Mouse (Mus musculus) lung, embryonic 14.5 days (tissue): Measurements from ENCODE around the gene Hsd17b12. TPM values are rescaled to one million over a fixed set of nuclear protein-coding genes. Genes with fewer than 3 reads are reported as not detected.

ENCODE experiments used
- ATAC-seq: fragments of 200-750 bp; cut with Nextera tagmentation; 2 replicates; pipeline ENCODE4 v1.8.0; 2017; ENCODE audit warnings: mild to moderate bottlenecking, moderate TSS enrichment, moderate library complexity; ENCODE audit not compliant: insufficient read depth
- DNase-seq: peaks from one replicate; pipeline ENCODE4 v3.0.0-alpha.2; 2015
- H3K27ac ChIP-seq: fragments of 300-500 bp; sonication (generic); 2 replicates; pipeline ENCODE4 v1.5.1; 2014; ENCODE audit warnings: low read depth, mild to moderate bottlenecking, moderate library complexity
- H3K27me3 ChIP-seq: fragments of 300-500 bp; sonication (generic); 2 replicates; pipeline ENCODE4 v1.6.1; 2014; ENCODE audit warnings: low read length, control low read depth; ENCODE audit not compliant: insufficient read depth
- H3K36me3 ChIP-seq: fragments of 300-500 bp; sonication (generic); 2 replicates; pipeline ENCODE4 v1.6.1; 2014; ENCODE audit warnings: control low read depth; ENCODE audit not compliant: insufficient read depth
- H3K4me1 ChIP-seq: fragments of 300-500 bp; sonication (generic); 2 replicates; pipeline ENCODE4 v1.6.1; 2014; ENCODE audit warnings: antibody characterized with exemption, control low read depth; ENCODE audit not compliant: insufficient read depth
- H3K4me2 ChIP-seq: fragments of 300-500 bp; sonication (generic); 2 replicates; pipeline ENCODE4 v1.6.1; 2014; ENCODE audit warnings: mild to moderate bottlenecking
- H3K4me3 ChIP-seq: fragments of 300-500 bp; sonication (generic); 2 replicates; pipeline ENCODE4 v1.5.1; 2014; ENCODE audit warnings: low read depth, low read length
- H3K9ac ChIP-seq: fragments of 300-500 bp; sonication (generic); 2 replicates; pipeline ENCODE4 v1.6.1; 2014
- H3K9me3 ChIP-seq: fragments of 300-500 bp; sonication (generic); 2 replicates; pipeline ENCODE4 v1.6.1; 2016; ENCODE audit warnings: low read depth, low read length, control low read depth
- CTCF ChIP-seq: IDR thresholded peaks from 2 replicates; pipeline ENCODE4 v1.5.1; 2016; ENCODE audit warnings: antibody characterized with exemption, low read depth
- WGBS: fragments of 180-500 bp; shearing (Covaris S2); extraction: QIAGEN DNeasy Blood & Tissue Kit; methylation state at CpG from one replicate; pipeline ENCODE4 v1.1.7; 2014; 5-methylcytosine and 5-hydroxymethylcytosine counted together
- polyA plus RNA-seq: library from polyadenylated mRNA; unstranded; fragments of >200 nt; fragmentation: Nextera tagmentation; extraction: Ambion mirVana; gene quantifications from 2 replicates; pipeline ENCODE4 v1.2.1, GENCODE M21; 2014

Gene Hsd17b12
- polyA plus RNA-seq, 1 experiment from 2014 or later: 127 TPM

- no peaks in the 10 kb centered on the region for H3K4me1 ChIP-seq
- no peak overlapping the region for H3K4me2 ChIP-seq
- H3K9me3 ChIP-seq: no peaks in the 10 kb centered on the region
- WGBS: 36% methylated on average over 5 of the region's 5 CpGs
- H3K9ac ChIP-seq: no peak overlapping the region
- peaks cover 3% of the 10 kb centered on the region; the same call in 1 of the 2 replicates for H3K36me3 ChIP-seq
- no peak for TF ChIP-seq CTCF
- H3K4me3 ChIP-seq: no peak overlapping the region
- DNase-seq: peak; percentile 57
- no peak overlapping the region for H3K27ac ChIP-seq
- H3K27me3 ChIP-seq: no peaks in the 10 kb centered on the region
- peak; percentile 31; the same call in 1 of the 2 replicates for ATAC-seq
Observed at GRCm38 (mm10) chr2:94043662-94044061, 114.1 kb downstream of the Hsd17b12 start.

- TF ChIP-seq CTCF: no peak
- no peaks in the 10 kb centered on the region for H3K9me3 ChIP-seq
- no peaks in the 10 kb centered on the region for H3K4me1 ChIP-seq
- no peak overlapping the region for H3K4me3 ChIP-seq
- DNase-seq: no peak
- H3K27ac ChIP-seq: no peak overlapping the region
- H3K9ac ChIP-seq: no peak overlapping the region
- H3K36me3 ChIP-seq: peaks cover 3% of the 10 kb centered on the region; the same call in 1 of the 2 replicates
- 95% methylated on average over 3 of the region's 3 CpGs for WGBS
- H3K27me3 ChIP-seq: no peaks in the 10 kb centered on the region
- no peak overlapping the region for H3K4me2 ChIP-seq
- ATAC-seq: no peak
Observed at GRCm38 (mm10) chr2:94042461-94042860, 115.3 kb downstream of the Hsd17b12 start.

- Histone ChIP-seq H3K27me3 (no peaks in the 10 kb centered on the region), H3K4me1 (no peaks in the 10 kb centered on the region), H3K36me3 (peaks cover 3% of the 10 kb centered on the region; the same call in 1 of the 2 replicates), H3K4me2 (no peak overlapping the region), H3K9me3 (no peaks in the 10 kb centered on the region), H3K9ac (no peak overlapping the region), H3K4me3 (no peak overlapping the region), H3K27ac (no peak overlapping the region)
- no peak for TF ChIP-seq CTCF
- ATAC-seq: no peak
- no peak for DNase-seq
- 86% methylated on average over 5 of the region's 5 CpGs for whole genome bisulfite sequencing
Observed at GRCm38 (mm10) chr2:94040391-94041125, 117.2 kb downstream of the Hsd17b12 start.

- ATAC-seq (peak; percentile 44), DNase-seq (peak; percentile 84)
- Histone ChIP-seq H3K4me2 (no peak overlapping the region), H3K36me3 (peaks cover 26% of the 10 kb centered on the region), H3K9me3 (no peaks in the 10 kb centered on the region), H3K27me3 (no peaks in the 10 kb centered on the region), H3K27ac (no peak overlapping the region), H3K4me1 (no peaks in the 10 kb centered on the region), H3K9ac (no peak overlapping the region), H3K4me3 (no peak overlapping the region)
- 67% methylated on average over 9 of the region's 9 CpGs for WGBS
- TF ChIP-seq CTCF: peak; percentile 89
Observed at GRCm38 (mm10) chr2:94035428-94036331, 122.1 kb downstream of the Hsd17b12 start.

GRCm38 (mm10) chr2:94030602-94031001, 127.2 kb downstream of the Hsd17b12 start:
- no peak for DNase-seq
- Histone ChIP-seq H3K36me3 (peaks cover 26% of the 10 kb centered on the region), H3K4me2 (no peak overlapping the region), H3K9me3 (no peaks in the 10 kb centered on the region), H3K27ac (no peak overlapping the region), H3K4me1 (no peaks in the 10 kb centered on the region), H3K4me3 (no peak overlapping the region), H3K9ac (no peak overlapping the region), H3K27me3 (no peaks in the 10 kb centered on the region)
- no peak for ATAC-seq
- no peak for TF ChIP-seq CTCF

GRCm38 (mm10) chr2:94024637-94025036, 133.1 kb downstream of the Hsd17b12 start:
- Histone ChIP-seq H3K4me2 (no peak overlapping the region), H3K27me3 (no peaks in the 10 kb centered on the region), H3K9ac (no peak overlapping the region), H3K27ac (no peak overlapping the region), H3K36me3 (no peaks in the 10 kb centered on the region), H3K4me1 (no peaks in the 10 kb centered on the region), H3K9me3 (no peaks in the 10 kb centered on the region), H3K4me3 (no peak overlapping the region)
- ATAC-seq (no peak), DNase-seq (no peak)
- no peak for TF ChIP-seq CTCF
- 45% methylated on average over 6 of the region's 6 CpGs for WGBS
